Mouse (Mus musculus): ENCODE data around the gene Eif4e. TPM values are rescaled to one million over a fixed set of nuclear protein-coding genes. Genes with fewer than 3 reads are reported as not detected.

Eif4e gene
- 156 and 163 TPM in 2 replicates for polyA plus RNA-seq (2015; fragmentation: Nextera tagmentation; extraction: Ambion mirVana)

GRCm38 (mm10) chr3:138526073-138526915, at the start of gene Eif4e:
Eif4e (plus strand) TSS chr3:138526179.
- H3K36me3 ChIP-seq (replicated peaks), result no peaks in the 10 kb centered on the region
- H3K9me3 ChIP-seq (replicated peaks), result no peaks in the 10 kb centered on the region
- ATAC-seq (ENCODE audit: insufficient read depth), result peak; percentile 45
- peak within 1 kb of the TSS; percentile 80 for H3K9ac ChIP-seq
- peak within 1 kb of the TSS; percentile 82 for H3K27ac ChIP-seq (replicated peaks)
- peak within 1 kb of the TSS; percentile 100 for H3K4me3 ChIP-seq (replicated peaks)
- H3K4me1 ChIP-seq (replicated peaks), result peaks cover 41% of the 10 kb centered on the region
- 2% methylated on average over 39 of the region's 39 CpGs for WGBS (ENCODE audit: insufficient replicate concordance)
- peak within 1 kb of the TSS; percentile 97 for H3K4me2 ChIP-seq
- no peaks in the 10 kb centered on the region; the same call in 1 of the 2 replicates for H3K27me3 ChIP-seq

DNA sequence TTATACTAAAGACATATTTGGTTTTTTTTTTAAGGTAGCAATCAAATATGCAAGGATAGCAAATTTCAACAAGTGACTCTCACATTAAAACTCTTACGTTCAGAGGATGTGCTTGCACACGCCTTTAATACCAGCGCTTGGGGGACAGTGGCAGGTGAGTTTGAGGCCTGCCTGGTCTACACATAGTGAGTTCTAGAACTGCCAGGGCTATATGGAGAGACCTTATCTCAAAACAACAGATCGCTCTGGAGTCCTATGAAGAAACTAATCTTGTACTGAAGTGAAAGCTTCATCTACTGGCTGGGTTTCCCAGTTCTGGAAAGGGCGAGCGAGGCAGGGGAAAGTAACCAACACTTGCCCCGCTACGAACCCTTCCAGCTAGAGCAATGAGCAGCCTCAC, 46.5 kb upstream of the Eif4e start:
- Histone ChIP-seq H3K36me3 (replicated peaks) (peaks cover 59% of the 10 kb centered on the region), H3K27ac (replicated peaks) (no peak overlapping the region), H3K4me3 (replicated peaks) (no peak overlapping the region), H3K9me3 (replicated peaks) (no peaks in the 10 kb centered on the region), H3K4me2 (no peak overlapping the region), H3K27me3 (no peaks in the 10 kb centered on the region), H3K4me1 (replicated peaks) (peaks cover 23% of the 10 kb centered on the region), H3K9ac (no peak overlapping the region)
- WGBS (ENCODE audit: insufficient replicate concordance), result 48% methylated on average over 8 of the region's 8 CpGs
- ATAC-seq (ENCODE audit: insufficient read depth), result peak; percentile 64

- no peak overlapping the region for H3K9ac ChIP-seq
- ATAC-seq (ENCODE audit: insufficient read depth), result no peak
- 64% methylated on average over 14 of the region's 14 CpGs for WGBS (ENCODE audit: insufficient replicate concordance)
- H3K4me2 ChIP-seq, result no peak overlapping the region
- no peak overlapping the region for H3K27ac ChIP-seq (replicated peaks)
- no peaks in the 10 kb centered on the region for H3K27me3 ChIP-seq
- no peaks in the 10 kb centered on the region for H3K9me3 ChIP-seq (replicated peaks)
- H3K4me1 ChIP-seq (replicated peaks), result peaks cover 27% of the 10 kb centered on the region
- no peak overlapping the region for H3K4me3 ChIP-seq (replicated peaks)
- H3K36me3 ChIP-seq (replicated peaks), result peaks cover 59% of the 10 kb centered on the region
Observed at GRCm38 (mm10) chr3:138481526-138482284, 44.3 kb upstream of the Eif4e start.

DNA sequence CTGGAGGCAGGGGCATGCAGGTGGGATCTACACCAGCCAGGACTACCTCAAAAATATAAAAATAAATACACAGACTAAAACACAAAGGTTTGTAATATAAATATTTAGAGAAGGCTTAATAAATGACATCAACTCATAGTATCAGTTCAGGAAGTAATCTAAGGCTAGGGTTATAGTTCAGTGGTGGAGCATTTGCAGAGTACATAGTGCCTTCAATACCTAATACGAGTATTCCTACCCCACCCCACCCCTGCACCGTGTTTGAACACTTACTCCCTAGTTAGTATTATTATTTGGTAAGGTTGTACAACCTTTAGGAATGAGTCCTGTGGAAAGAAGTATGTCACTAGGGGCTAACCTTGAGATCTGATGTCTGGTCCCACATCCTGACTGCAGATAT, 42.7 kb upstream of the Eif4e start:
- H3K27me3 ChIP-seq, result no peaks in the 10 kb centered on the region
- H3K4me1 ChIP-seq (replicated peaks), result peaks cover 40% of the 10 kb centered on the region
- ATAC-seq (ENCODE audit: insufficient read depth), result no peak
- no peak overlapping the region for H3K4me3 ChIP-seq (replicated peaks)
- no peak overlapping the region for H3K9ac ChIP-seq
- 69% methylated on average over 2 of the region's 2 CpGs for WGBS (ENCODE audit: insufficient replicate concordance)
- H3K27ac ChIP-seq (replicated peaks), result no peak overlapping the region
- H3K9me3 ChIP-seq (replicated peaks), result no peaks in the 10 kb centered on the region
- H3K36me3 ChIP-seq (replicated peaks), result peaks cover 65% of the 10 kb centered on the region
- H3K4me2 ChIP-seq, result no peak overlapping the region

- no peaks in the 10 kb centered on the region for H3K9me3 ChIP-seq (replicated peaks)
- H3K27me3 ChIP-seq, result no peaks in the 10 kb centered on the region
- peak overlapping the region; percentile 67 for H3K9ac ChIP-seq
- H3K4me1 ChIP-seq (replicated peaks), result peaks cover 25% of the 10 kb centered on the region
- H3K4me2 ChIP-seq, result peak overlapping the region; percentile 92
- peak overlapping the region; percentile 69 for H3K4me3 ChIP-seq (replicated peaks)
- under 1% methylated on average over 54 of the region's 61 CpGs for WGBS (ENCODE audit: insufficient replicate concordance)
- ATAC-seq (ENCODE audit: insufficient read depth), result peak; percentile 69
- peaks cover 27% of the 10 kb centered on the region for H3K36me3 ChIP-seq (replicated peaks)
- peak overlapping the region; percentile 79 for H3K27ac ChIP-seq (replicated peaks)
Observed at GRCm38 (mm10) chr3:138488584-138489326, 37.2 kb upstream of the Eif4e start.

GRCm38 (mm10) chr3:138489327-138490033, 36.5 kb upstream of the Eif4e start, which contains the start of gene Metap1:
Metap1 (minus strand) TSS chr3:138489515.
- peak within 1 kb of the TSS; percentile 92 for H3K4me2 ChIP-seq
- peaks cover 23% of the 10 kb centered on the region for H3K36me3 ChIP-seq (replicated peaks)
- peaks cover 28% of the 10 kb centered on the region for H3K4me1 ChIP-seq (replicated peaks)
- peak; percentile 100 for ATAC-seq (ENCODE audit: insufficient read depth)
- WGBS (ENCODE audit: insufficient replicate concordance), result under 1% methylated on average over 48 of the region's 65 CpGs
- H3K27me3 ChIP-seq, result no peaks in the 10 kb centered on the region
- H3K9ac ChIP-seq, result peak within 1 kb of the TSS; percentile 67
- peak within 1 kb of the TSS; percentile 69 for H3K4me3 ChIP-seq (replicated peaks)
- no peaks in the 10 kb centered on the region for H3K9me3 ChIP-seq (replicated peaks)
- H3K27ac ChIP-seq (replicated peaks), result peak within 1 kb of the TSS; percentile 79

GRCm38 (mm10) chr3:138490034-138490337, 36.0 kb upstream of the Eif4e start:
- no peaks in the 10 kb centered on the region for H3K27me3 ChIP-seq
- peaks cover 18% of the 10 kb centered on the region for H3K36me3 ChIP-seq (replicated peaks)
- WGBS (ENCODE audit: insufficient replicate concordance), result 5% methylated on average over 6 of the region's 6 CpGs
- H3K9ac ChIP-seq, result peak overlapping the region; percentile 59
- peak overlapping the region; percentile 69 for H3K4me3 ChIP-seq (replicated peaks)
- H3K27ac ChIP-seq (replicated peaks), result peak overlapping the region; percentile 68
- no peak for ATAC-seq (ENCODE audit: insufficient read depth)
- H3K4me1 ChIP-seq (replicated peaks), result peaks cover 33% of the 10 kb centered on the region
- peak overlapping the region; percentile 92 for H3K4me2 ChIP-seq
- no peaks in the 10 kb centered on the region for H3K9me3 ChIP-seq (replicated peaks)

DNA sequence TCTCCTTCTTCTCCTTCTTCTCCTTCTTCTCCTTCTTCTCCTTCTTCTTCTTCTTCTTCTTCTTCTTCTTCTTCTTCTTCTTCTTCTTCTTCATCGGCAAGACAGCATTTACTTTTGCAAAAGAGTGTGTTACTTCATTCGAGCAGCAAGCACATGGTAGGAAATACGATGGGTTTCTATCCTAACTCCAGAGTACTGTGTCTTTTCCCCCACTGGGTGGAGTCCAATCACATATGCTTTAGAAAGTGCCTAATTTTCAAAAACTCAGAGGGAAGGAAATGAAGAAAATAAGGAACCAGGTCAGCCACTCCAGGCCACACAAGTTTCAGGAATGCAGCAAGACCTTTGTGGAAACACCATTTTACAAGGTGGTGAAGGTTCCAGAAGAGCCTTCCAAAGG, 32.3 kb upstream of the Eif4e start:
- Histone ChIP-seq H3K27me3 (no peaks in the 10 kb centered on the region), H3K4me1 (replicated peaks) (peaks cover 25% of the 10 kb centered on the region), H3K27ac (replicated peaks) (no peak overlapping the region), H3K9me3 (replicated peaks) (no peaks in the 10 kb centered on the region), H3K36me3 (replicated peaks) (no peaks in the 10 kb centered on the region), H3K4me3 (replicated peaks) (no peak overlapping the region), H3K9ac (no peak overlapping the region), H3K4me2 (no peak overlapping the region)
- 39% methylated on average over 3 of the region's 3 CpGs for whole genome bisulfite sequencing (ENCODE audit: insufficient replicate concordance)
- ATAC-seq (ENCODE audit: insufficient read depth), result no peak

GRCm38 (mm10) chr3:138494565-138494964, 31.4 kb upstream of the Eif4e start:
- Histone ChIP-seq H3K4me1 (replicated peaks) (peaks cover 25% of the 10 kb centered on the region), H3K9ac (no peak overlapping the region), H3K36me3 (replicated peaks) (no peaks in the 10 kb centered on the region), H3K27ac (replicated peaks) (no peak overlapping the region), H3K27me3 (no peaks in the 10 kb centered on the region), H3K4me2 (no peak overlapping the region; the same call in 1 of the 2 replicates), H3K4me3 (replicated peaks) (no peak overlapping the region), H3K9me3 (replicated peaks) (no peaks in the 10 kb centered on the region)
- ATAC-seq (ENCODE audit: insufficient read depth), result no peak
- 10% methylated on average over 1 of the region's 1 CpGs for WGBS (ENCODE audit: insufficient replicate concordance)
